Comparison of ENCODE assay signal across 18 mouse cellular contexts in the genomic region with DNA sequence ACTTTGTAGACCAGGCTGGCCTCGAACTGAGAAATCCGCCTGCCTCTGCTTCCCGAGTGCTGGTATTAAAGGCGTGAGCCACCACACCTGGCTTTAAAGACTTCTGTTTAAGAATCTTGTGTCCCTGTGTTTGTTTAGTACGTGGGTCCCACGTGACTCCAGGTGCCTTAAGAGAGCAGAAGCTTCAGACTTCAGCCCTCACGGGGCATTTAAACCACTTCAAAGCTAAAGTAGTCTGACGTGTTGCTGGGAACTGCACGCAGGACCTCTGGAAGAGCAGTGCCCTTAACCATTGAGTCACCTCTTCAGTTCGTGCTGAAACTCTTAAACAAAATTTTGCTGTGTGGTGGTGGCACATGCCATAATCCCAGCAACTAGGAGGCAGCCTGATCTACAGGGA. TPM values are rescaled to one million over a fixed set of nuclear protein-coding genes. Genes with fewer than 3 reads are reported as not detected.
"Had no signal": no experiment of that assay in that cellular context is flagged by ENCODE, and none has a peak within 500 bp of the region (broad histone marks: within the 10 kb centered on the region; RNA-seq: fewer than 3 reads in every experiment).

No protein-coding gene starts in this region.

- H3K9ac ChIP-seq: limb, embryonic 15.5 days; liver, embryonic 13.5 days; liver, embryonic 15.5 days; liver, postnatal 0 days; midbrain, embryonic 13.5 days; midbrain, embryonic 15.5 days; neural tube, embryonic 12.5 days; stomach, embryonic 15.5 days had no signal

- H3K36me3 ChIP-seq: midbrain, embryonic 15.5 days had no signal

- DNase-seq: liver, embryonic 13.5 days; liver, postnatal 0 days; right cerebral cortex, postnatal 14 days; thymus, adult 2 months; thymus, postnatal 25 days; thymus, postnatal 4 days had no signal

- H3K4me1 ChIP-seq: midbrain, embryonic 15.5 days had no signal

- ATAC-seq: liver, postnatal 0 days; midbrain, embryonic 13.5 days; midbrain, embryonic 15.5 days had no signal

- H3K9me3 ChIP-seq: limb, embryonic 15.5 days; liver, embryonic 13.5 days; liver, embryonic 15.5 days; megakaryocyte, embryonic 14.5 days; midbrain, embryonic 13.5 days; midbrain, embryonic 15.5 days; neural tube, embryonic 12.5 days; stomach, embryonic 15.5 days had no signal

- H3K4me3 ChIP-seq: limb, embryonic 15.5 days; liver, embryonic 13.5 days; liver, embryonic 15.5 days; megakaryocyte, embryonic 14.5 days; midbrain, embryonic 13.5 days; midbrain, embryonic 15.5 days; neural tube, embryonic 12.5 days; stomach, embryonic 15.5 days had no signal

- H3K27me3 ChIP-seq: limb, embryonic 15.5 days; liver, embryonic 13.5 days; liver, embryonic 15.5 days; megakaryocyte, embryonic 14.5 days; midbrain, embryonic 13.5 days; midbrain, embryonic 15.5 days; neural tube, embryonic 12.5 days; stomach, embryonic 15.5 days had no signal

- H3K4me2 ChIP-seq: limb, embryonic 15.5 days; liver, embryonic 13.5 days; liver, embryonic 15.5 days; midbrain, embryonic 11.5 days; midbrain, embryonic 13.5 days; midbrain, embryonic 15.5 days; neural tube, embryonic 12.5 days; stomach, embryonic 15.5 days had no signal

- H3K27ac ChIP-seq: limb, embryonic 15.5 days; liver, embryonic 13.5 days; liver, embryonic 15.5 days; macrophage; midbrain, embryonic 13.5 days; midbrain, embryonic 15.5 days; neural tube, embryonic 12.5 days; stomach, embryonic 15.5 days; stomach, postnatal 0 days had no signal

RNA-seq across cellular contexts. Expression of a gene that starts 27.7 kb away (rescaled TPM):
- polyA plus RNA-seq: midbrain, postnatal 0 days had no signal

RNA-seq across cellular contexts. Expression of a gene that starts 31.8 kb away (rescaled TPM):
- polyA plus RNA-seq: liver, adult 2 months; liver, embryonic 13.5 days; liver, embryonic 15.5 days; liver, postnatal 0 days; macrophage; midbrain, embryonic 11.5 days had no signal
